Mouse (Mus musculus): ENCODE measurements around the gene Tmed2.

GRCm38 (mm10) chr5:124500573-124500972 lies 39.9 kb upstream of the Tmed2 start:
- TF ChIP-seq CTCF (IDR thresholded peaks at IDR 0.05; ENCODE audit: low read depth) (no peak), EP300 (IDR thresholded peaks at IDR 0.05; ENCODE audit: low read depth) (no peak)

All from heart, postnatal 0 days (tissue).